Mouse (Mus musculus) myocyte (in vitro differentiated cells): ENCODE measurements around the gene Sec11a. TPM values are rescaled to one million over a fixed set of nuclear protein-coding genes. Genes with fewer than 3 reads are reported as not detected.

Experiments used
- H3K27me3 ChIP-seq: one replicate; pipeline ENCODE4 v1.6.1; 2011; ENCODE audit not compliant: control insufficient read depth, insufficient read depth, insufficient read length
- H3K36me3 ChIP-seq: one replicate; pipeline ENCODE4 v1.6.1; 2011; ENCODE audit not compliant: control insufficient read depth, insufficient read depth
- H3K4me2 ChIP-seq: one replicate; pipeline ENCODE4 v1.6.1; 2011; ENCODE audit warnings: low read depth, control low read depth
- H3K4me3 ChIP-seq: one replicate; pipeline ENCODE4 v1.5.1; 2011; ENCODE audit warnings: mild to moderate bottlenecking, control low read depth, moderate library complexity
- H3K79me2 ChIP-seq: one replicate; pipeline ENCODE4 v1.6.1; 2011; ENCODE audit not compliant: control insufficient read depth, insufficient read depth
- H3ac ChIP-seq: one replicate; pipeline ENCODE4 v1.6.1; 2011; ENCODE audit not compliant: control insufficient read depth, insufficient read length
- CEBPB ChIP-seq: IDR thresholded peaks from 2 replicates; pipeline ENCODE4 v1.6.1; 2011; ENCODE audit warnings: mild to moderate bottlenecking, moderate library complexity; ENCODE audit not compliant: poor library complexity, insufficient read depth, severe bottlenecking
- E2F4 ChIP-seq: IDR thresholded peaks from one replicate; pipeline ENCODE4 v1.6.1; 2011; ENCODE audit warnings: mild to moderate bottlenecking, control low read depth, moderate library complexity; ENCODE audit not compliant: insufficient read depth
- MAX ChIP-seq: IDR thresholded peaks from one replicate; pipeline ENCODE4 v1.6.1; 2011; ENCODE audit warnings: low read depth, mild to moderate bottlenecking, control low read depth
- MYOD1 ChIP-seq, 3 experiments: IDR thresholded peaks; one replicate each; pipeline ENCODE4 v1.6.1; 2011; ENCODE audit warnings: control low read depth in 2 of 3, low read depth in 2 of 3, mild to moderate bottlenecking in 2 of 3, moderate library complexity in 1 of 3; ENCODE audit not compliant: insufficient read length in 2 of 3, control insufficient read depth in 1 of 3
- MYOG ChIP-seq, 3 experiments: IDR thresholded peaks; one replicate each; pipeline ENCODE4 v1.6.1; 2011; ENCODE audit warnings: control low read depth in 2 of 3, low read depth in 2 of 3, mild to moderate bottlenecking in 2 of 3; ENCODE audit not compliant: insufficient read length in 2 of 3, control insufficient read depth in 1 of 3, insufficient read depth in 1 of 3
- POLR2A ChIP-seq: IDR thresholded peaks from one replicate; pipeline ENCODE4 v1.6.1; 2011; ENCODE audit warnings: low read depth, mild to moderate bottlenecking, control low read depth, moderate library complexity; ENCODE audit not compliant: insufficient read length
- POLR2AphosphoS2 ChIP-seq: IDR thresholded peaks from one replicate; pipeline ENCODE4 v1.6.1; 2011; ENCODE audit warnings: low read depth, control low read depth; ENCODE audit not compliant: insufficient read length
- REST ChIP-seq: IDR thresholded peaks from one replicate; pipeline ENCODE4 v1.6.1; 2011; ENCODE audit warnings: mild to moderate bottlenecking, control low read depth, moderate library complexity; ENCODE audit not compliant: insufficient read depth, insufficient read length
- SRF ChIP-seq: IDR thresholded peaks from one replicate; pipeline ENCODE4 v1.6.1; 2011; ENCODE audit warnings: low read depth; ENCODE audit not compliant: control insufficient read depth, insufficient read length
- TCF12 ChIP-seq: IDR thresholded peaks from one replicate; pipeline ENCODE4 v1.6.1; 2011; ENCODE audit warnings: mild to moderate bottlenecking, control low read depth; ENCODE audit not compliant: poor library complexity, insufficient read depth, severe bottlenecking
- TCF3 ChIP-seq: IDR thresholded peaks from one replicate; pipeline ENCODE4 v1.6.1; 2011; ENCODE audit warnings: low read depth, control low read depth; ENCODE audit not compliant: insufficient read length
- USF1 ChIP-seq: IDR thresholded peaks from one replicate; pipeline ENCODE4 v1.6.1; 2011; ENCODE audit warnings: low read depth, mild to moderate bottlenecking, control low read depth, moderate library complexity
- polyA plus RNA-seq: library from polyadenylated mRNA; unstranded; fragments of >200 nt; fragmentation: generic; extraction: Trizol; gene quantifications from one replicate; pipeline ENCODE4 v1.2.1, GENCODE M21; 2012; ENCODE audit warnings: missing spikeins

Sec11a gene
- polyA plus RNA-seq, 1 experiment: 95.7 TPM

DNA sequence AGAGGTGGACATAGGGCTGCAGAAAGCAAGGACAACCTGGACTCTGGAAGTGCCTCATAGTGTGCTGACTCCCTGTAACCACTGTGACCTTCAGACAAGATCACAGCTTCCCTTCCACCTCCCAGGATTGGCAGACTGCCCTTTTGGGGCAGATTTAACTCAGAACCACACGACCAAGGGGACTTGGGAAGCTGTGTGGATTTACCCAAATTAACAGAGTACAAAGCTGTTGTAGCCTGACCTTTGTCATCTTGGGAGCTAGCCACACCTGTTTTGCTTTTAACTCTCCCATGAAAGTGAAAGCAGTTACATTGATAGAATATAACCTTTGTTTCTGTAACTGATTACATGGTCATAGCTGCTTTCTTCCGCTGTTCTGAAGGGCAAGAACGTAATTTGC is 23.3 kb upstream of the Sec11a start:
- Histone ChIP-seq H3K27me3 (no peaks in the 10 kb centered on the region), H3K4me2 (no peak overlapping the region), H3K36me3 (no peaks in the 10 kb centered on the region), H3K4me3 (no peak overlapping the region), H3ac (no peak overlapping the region), H3K79me2 (no peaks in the 10 kb centered on the region)
- no peak for TF ChIP-seq TCF3
- no peak for TF ChIP-seq CEBPB
- TF ChIP-seq REST: no peak
- TF ChIP-seq USF1: no peak
- no peak for TF ChIP-seq SRF
- no peak for TF ChIP-seq E2F4
- no peak for TF ChIP-seq POLR2A
- TF ChIP-seq TCF12: no peak

DNA sequence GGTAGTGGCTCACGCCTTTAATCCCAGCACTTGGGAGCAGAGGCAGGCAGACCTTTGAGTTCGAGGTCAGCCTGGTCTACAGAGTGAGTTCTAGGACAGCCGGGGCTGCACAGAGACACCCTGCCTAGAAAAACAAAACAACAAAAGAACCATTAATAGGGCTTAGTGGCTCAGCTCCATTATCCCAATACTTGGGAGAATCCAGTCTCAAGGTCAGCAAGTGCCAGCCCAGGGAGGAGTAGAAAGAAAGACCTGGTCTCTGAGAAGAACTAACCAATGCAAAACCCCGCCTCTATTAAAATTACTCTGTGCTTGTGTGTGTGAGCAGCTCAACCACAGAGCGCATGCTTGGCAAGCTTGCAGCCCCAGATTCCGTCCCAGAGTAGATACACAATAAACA is 15.2 kb upstream of the Sec11a start:
- no peak overlapping the region for H3K4me2 ChIP-seq
- H3ac ChIP-seq: no peak overlapping the region
- no peak overlapping the region for H3K4me3 ChIP-seq
- TF ChIP-seq TCF12 (no peak), USF1 (no peak), SRF (no peak), MAX (no peak), TCF3 (no peak), MYOG (IDR thresholded peaks at IDR 0.05; ENCODE audit: control insufficient read depth in 1 of 3, insufficient read depth in 1 of 3, insufficient read length in 2 of 3, low read depth in 2 of 3) (no peak), MYOD1 (IDR thresholded peaks at IDR 0.05; ENCODE audit: control insufficient read depth in 1 of 3, insufficient read length in 2 of 3, low read depth in 2 of 3) (no peak), POLR2AphosphoS2 (no peak), POLR2A (no peak), REST (no peak)
- no peaks in the 10 kb centered on the region for H3K36me3 ChIP-seq
- H3K79me2 ChIP-seq: no peaks in the 10 kb centered on the region
- H3K27me3 ChIP-seq: peaks cover 6% of the 10 kb centered on the region

DNA sequence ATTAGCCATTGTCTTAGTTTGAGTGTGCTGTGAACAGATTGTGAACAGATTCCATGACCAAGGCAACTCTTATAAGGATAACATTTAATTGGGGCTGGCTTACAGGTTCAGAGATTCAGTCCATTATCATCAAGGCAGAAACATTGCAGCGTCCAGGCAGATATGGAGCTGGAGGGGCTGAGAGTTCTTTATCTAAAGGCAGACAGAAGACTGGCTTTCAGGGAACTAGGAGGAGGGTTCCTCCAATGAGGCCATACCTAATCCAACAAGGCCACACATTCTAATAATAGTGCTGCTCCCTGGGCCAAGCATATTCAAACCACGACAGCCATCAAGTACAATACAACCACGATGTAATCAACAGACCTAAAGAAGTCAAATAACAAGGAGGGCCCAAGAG is 11.4 kb upstream of the Sec11a start:
- no peaks in the 10 kb centered on the region for H3K79me2 ChIP-seq
- H3K4me3 ChIP-seq: no peak overlapping the region
- no peaks in the 10 kb centered on the region for H3K36me3 ChIP-seq
- TF ChIP-seq TCF3: no peak
- TF ChIP-seq E2F4: no peak
- no peak for TF ChIP-seq POLR2AphosphoS2
- no peak for TF ChIP-seq CEBPB
- TF ChIP-seq TCF12: no peak
- TF ChIP-seq REST: no peak
- TF ChIP-seq MAX: no peak
- TF ChIP-seq MYOG (IDR thresholded peaks at IDR 0.05; ENCODE audit: control insufficient read depth in 1 of 3, insufficient read depth in 1 of 3, insufficient read length in 2 of 3, low read depth in 2 of 3): no peak
- TF ChIP-seq MYOD1 (IDR thresholded peaks at IDR 0.05; ENCODE audit: control insufficient read depth in 1 of 3, insufficient read length in 2 of 3, low read depth in 2 of 3): no peak
- no peak for TF ChIP-seq POLR2A
- no peak overlapping the region for H3K4me2 ChIP-seq
- H3K27me3 ChIP-seq: peaks cover 7% of the 10 kb centered on the region
- no peak overlapping the region for H3ac ChIP-seq

DNA sequence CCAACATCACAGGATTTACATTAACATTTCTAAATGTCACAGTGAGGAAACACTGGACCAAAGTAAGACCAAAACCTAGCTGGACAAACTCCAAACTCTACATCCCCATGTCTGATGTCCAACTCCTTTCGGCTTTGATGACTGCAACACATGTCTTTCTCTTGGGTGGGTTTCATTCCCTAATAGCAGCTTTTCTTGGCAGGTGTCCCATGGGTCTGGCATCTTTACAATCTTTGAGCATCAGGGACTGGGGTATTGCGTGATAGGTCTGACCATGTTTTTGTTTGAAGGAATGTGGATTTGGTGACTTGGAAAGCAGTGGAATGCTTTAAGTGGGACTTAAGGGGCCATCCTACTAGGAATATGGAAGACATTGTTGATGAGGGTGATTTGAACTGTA is 9.3 kb upstream of the Sec11a start:
- Histone ChIP-seq H3K4me3 (no peak overlapping the region), H3K79me2 (no peaks in the 10 kb centered on the region), H3ac (no peak overlapping the region), H3K4me2 (no peak overlapping the region), H3K27me3 (peaks cover 12% of the 10 kb centered on the region), H3K36me3 (no peaks in the 10 kb centered on the region)
- no peak for TF ChIP-seq SRF
- TF ChIP-seq POLR2A: no peak
- TF ChIP-seq TCF3: no peak
- TF ChIP-seq MYOG (IDR thresholded peaks at IDR 0.05; ENCODE audit: control insufficient read depth in 1 of 3, insufficient read depth in 1 of 3, insufficient read length in 2 of 3, low read depth in 2 of 3): no peak
- no peak for TF ChIP-seq E2F4
- TF ChIP-seq USF1: no peak
- TF ChIP-seq TCF12: no peak
- TF ChIP-seq REST: no peak
- no peak for TF ChIP-seq MYOD1 (IDR thresholded peaks at IDR 0.05; ENCODE audit: control insufficient read depth in 1 of 3, insufficient read length in 2 of 3, low read depth in 2 of 3)
- no peak for TF ChIP-seq POLR2AphosphoS2
- TF ChIP-seq CEBPB: no peak
- no peak for TF ChIP-seq MAX

DNA sequence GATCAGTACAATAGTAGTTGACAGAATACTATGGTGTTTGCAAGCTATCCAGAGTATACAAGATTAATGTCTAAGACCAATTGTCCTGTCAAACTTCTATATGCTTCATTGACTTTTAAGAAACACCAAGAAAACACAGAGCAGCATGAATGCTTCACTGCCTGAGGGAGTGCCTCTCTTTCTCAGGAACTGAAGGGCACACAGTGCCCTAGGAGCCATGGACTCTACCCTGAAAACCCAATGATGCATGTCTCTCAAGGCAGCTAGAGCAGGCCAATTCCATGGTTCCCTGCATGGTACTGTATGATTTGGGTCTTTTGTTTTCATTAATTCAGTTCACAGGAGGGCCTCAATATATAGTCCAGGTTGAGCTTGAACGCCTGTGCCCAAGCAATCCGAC is 6.7 kb upstream of the Sec11a start:
- no peak overlapping the region for H3ac ChIP-seq
- no peaks in the 10 kb centered on the region for H3K79me2 ChIP-seq
- H3K4me3 ChIP-seq: no peak overlapping the region
- no peaks in the 10 kb centered on the region for H3K36me3 ChIP-seq
- TF ChIP-seq POLR2A (no peak), TCF12 (no peak), E2F4 (no peak), USF1 (no peak), CEBPB (no peak), MAX (no peak), MYOG (IDR thresholded peaks at IDR 0.05; ENCODE audit: control insufficient read depth in 1 of 3, insufficient read depth in 1 of 3, insufficient read length in 2 of 3, low read depth in 2 of 3) (no peak), SRF (no peak)
- H3K27me3 ChIP-seq: peaks cover 12% of the 10 kb centered on the region
- no peak overlapping the region for H3K4me2 ChIP-seq
